Mouse (Mus musculus) thymus, postnatal 4 days (tissue): Measurements from ENCODE around the gene Elmo2.

Experiments used
- DNase-seq: peaks from one replicate; pipeline ENCODE4 v3.0.0; 2021

The Elmo2 gene

GRCm38 (mm10) chr2:165287202-165287984 lies 38.9 kb downstream of the Elmo2 start, which contains the start of gene Slc35c2:
Slc35c2 (minus strand) TSS chr2:165287869.
- DNase-seq: peak; percentile 95

- peak; percentile 39 for DNase-seq
Observed at GRCm38 (mm10) chr2:165286361-165287201, 39.7 kb downstream of the Elmo2 start.

DNA sequence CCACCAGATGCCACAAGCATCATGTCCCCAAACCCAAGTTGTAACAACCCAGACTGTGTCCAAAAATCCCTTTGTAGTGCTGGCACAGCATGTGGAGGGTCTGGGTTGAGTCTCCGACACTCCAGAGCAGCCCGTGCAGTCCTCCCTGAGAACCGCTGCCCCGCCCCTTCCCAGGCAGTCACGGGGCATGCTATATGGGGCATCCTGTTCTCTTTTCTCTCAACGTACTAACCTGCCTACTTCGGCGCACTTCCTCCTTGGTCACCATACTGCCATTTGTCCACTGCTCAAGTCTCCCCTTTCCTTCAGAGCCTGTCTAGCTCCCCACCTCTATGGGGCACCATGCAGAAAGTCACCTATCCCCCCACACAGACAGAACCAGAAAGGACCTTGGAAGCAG lies 40.7 kb downstream of the Elmo2 start:
- DNase-seq: peak; percentile 60

- DNase-seq: no peak
Observed at GRCm38 (mm10) chr2:165285034-165285433, 41.2 kb downstream of the Elmo2 start.

DNA sequence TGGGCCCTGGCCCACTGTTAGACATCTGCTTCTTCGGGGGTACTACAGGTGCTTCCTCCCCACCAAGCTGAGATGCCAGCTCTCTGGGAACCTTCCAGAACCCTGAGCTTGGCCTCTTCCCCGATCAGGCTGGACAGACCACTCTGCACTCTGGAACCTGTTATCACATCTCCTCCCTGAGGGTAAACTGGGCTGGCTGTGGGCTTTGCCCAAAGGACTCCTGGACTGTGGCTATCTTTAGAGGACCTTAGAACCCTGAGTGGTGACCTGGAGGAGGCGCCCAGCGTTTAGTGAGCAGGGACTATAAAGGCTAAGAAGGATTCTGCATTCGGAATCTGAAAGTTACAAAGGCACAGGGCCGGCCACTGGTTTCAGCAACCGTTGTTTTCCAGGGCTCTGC lies 41.9 kb downstream of the Elmo2 start:
- no peak for DNase-seq

GRCm38 (mm10) chr2:165283644-165284043 lies 42.6 kb downstream of the Elmo2 start:
- DNase-seq: no peak

DNA sequence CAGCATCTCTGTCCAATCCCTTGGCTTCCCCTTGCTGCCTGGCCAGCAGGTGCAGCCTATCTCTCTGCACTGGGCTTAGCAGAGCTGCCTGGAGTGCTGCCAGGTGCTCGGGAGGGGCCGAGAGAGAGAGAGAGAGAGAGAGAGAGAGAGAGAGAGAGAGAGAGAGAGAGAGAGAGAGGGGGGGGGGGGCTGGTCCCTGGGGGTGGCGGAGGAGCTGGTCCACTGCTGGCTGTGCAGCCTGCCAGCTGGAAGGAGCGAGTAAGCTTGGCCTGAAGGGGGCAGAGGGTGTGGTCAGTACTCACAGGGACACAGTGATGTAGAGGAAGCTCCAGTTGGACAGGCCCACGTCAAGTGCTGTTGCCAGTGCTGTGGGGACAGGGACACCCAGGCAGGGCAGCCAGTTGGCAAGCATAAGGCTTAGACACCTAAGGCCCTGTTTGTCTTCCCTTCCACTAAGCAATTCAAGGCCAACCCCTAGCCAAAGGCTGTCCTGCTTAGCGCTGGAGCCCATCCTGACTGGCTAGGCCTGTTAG lies 44.4 kb downstream of the Elmo2 start:
- DNase-seq: no peak

- no peak for DNase-seq
Observed at GRCm38 (mm10) chr2:165279351-165279750, 46.9 kb downstream of the Elmo2 start.

DNA sequence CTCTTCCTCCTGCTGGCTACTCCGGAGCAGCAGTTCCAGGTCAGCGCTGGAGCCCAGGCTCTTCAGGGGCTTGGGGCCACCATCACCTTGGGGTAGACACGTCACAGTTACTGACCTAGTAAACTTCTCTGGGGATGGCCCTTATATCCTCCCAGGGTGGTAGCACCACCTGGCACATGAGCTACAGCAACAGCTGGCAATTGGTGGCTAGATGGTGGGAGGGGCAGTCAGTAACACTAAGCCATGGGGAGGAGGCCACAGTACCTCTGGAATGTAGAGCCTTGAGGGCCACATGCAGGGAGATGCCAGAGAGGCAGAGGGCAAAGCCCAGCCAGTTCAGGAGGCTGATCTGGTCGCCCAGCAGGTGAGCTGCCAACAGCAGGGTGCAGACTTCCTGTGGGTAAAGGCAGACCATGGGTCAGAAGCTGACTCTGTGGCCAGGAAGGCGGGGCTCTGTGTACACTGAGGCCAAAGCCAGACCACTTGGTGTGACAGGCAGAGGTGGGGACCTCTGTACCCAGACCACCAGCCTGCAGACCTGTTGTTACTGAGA lies 49.0 kb downstream of the Elmo2 start:
- no peak for DNase-seq

- DNase-seq: peak; percentile 83
Observed at GRCm38 (mm10) chr2:165275824-165276223, 50.5 kb downstream of the Elmo2 start.

- DNase-seq: no peak
Observed at GRCm38 (mm10) chr2:165275124-165275640, 51.1 kb downstream of the Elmo2 start.

GRCm38 (mm10) chr2:165273589-165273988 lies 52.7 kb downstream of the Elmo2 start:
- DNase-seq: no peak

GRCm38 (mm10) chr2:165271326-165271725 lies 55.0 kb downstream of the Elmo2 start:
- no peak for DNase-seq

GRCm38 (mm10) chr2:165270858-165271257 lies 55.4 kb downstream of the Elmo2 start:
- no peak for DNase-seq

DNA sequence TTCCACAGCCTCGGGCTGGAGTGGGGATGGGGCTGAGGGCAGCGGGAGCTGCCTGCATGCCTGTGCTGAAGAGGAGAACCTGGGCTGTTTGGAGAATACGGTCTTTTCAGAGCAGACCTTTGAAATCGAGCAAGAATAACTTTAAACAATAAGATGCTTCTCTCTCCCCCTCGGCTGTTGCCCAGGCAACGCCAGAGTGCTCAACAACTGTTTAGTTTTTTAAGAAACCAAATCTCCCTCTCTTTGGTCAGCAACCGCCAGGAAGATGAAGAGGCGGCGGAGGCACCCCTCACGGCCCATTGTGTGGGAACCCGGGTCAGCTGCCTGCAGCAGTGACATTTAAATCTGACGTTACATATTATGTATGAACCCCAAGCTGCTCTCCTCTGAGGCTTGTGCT lies 59.5 kb downstream of the Elmo2 start:
- no peak for DNase-seq

DNA sequence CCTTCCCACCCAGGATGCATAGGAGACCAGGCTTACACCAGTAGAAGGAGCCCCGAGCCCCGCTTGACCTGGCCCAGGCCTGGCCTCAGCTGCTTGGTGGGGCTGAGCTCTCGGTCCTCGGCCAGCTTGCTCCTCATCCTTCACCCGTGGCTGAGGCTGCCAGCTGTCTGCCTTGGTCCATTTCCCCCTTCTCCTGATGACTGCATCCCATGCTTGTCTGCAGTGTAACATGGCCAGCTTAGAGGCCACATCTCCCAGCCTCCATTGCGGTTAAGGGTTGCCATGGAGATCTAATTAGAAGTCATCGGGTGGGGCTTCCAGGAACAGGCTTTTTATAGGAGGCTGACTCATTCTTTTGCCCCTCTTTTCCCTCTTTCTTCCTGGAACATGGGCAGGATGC lies 62.4 kb downstream of the Elmo2 start:
- no peak for DNase-seq

GRCm38 (mm10) chr2:165262274-165262990 lies 63.8 kb downstream of the Elmo2 start:
- DNase-seq: no peak

DNA sequence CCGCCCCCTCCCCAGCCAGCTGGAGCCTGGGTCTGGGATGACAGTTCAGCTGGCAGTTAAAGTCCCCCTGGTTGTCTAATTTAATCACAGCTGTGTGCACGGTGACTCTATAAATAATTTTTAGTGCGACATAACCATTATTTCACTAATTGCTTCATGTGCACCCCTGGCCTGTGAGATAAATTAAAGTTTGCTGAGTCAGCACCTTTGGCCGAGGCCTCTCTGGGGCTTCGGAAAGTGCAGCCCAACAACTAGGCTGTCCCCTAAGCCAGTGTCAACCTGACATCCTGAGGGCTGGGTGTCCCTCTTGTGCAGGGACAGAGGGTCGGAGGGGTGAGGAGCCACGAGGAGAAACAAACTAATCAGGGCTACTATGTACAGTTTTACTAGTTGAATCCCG lies 66.4 kb downstream of the Elmo2 start:
- no peak for DNase-seq

DNA sequence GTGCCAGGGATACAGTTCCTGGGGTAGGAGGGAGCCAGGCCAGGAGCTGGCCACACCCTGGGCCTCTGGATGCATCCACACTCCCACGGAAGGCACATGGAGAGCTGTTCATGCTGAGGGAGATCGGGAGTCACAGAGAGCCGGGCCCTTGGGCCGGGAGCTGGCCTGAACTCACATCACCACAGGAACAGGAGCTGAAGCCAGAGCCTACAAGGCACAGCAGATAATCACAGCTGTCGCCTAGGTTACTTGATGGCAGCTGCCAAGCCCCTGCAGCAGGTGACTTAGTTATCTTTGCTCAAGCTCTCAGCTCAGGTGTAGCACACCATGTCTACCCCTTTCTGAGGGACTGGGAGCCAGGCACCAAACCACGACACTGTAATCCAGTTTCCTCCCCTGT lies 68.0 kb downstream of the Elmo2 start:
- no peak for DNase-seq

DNA sequence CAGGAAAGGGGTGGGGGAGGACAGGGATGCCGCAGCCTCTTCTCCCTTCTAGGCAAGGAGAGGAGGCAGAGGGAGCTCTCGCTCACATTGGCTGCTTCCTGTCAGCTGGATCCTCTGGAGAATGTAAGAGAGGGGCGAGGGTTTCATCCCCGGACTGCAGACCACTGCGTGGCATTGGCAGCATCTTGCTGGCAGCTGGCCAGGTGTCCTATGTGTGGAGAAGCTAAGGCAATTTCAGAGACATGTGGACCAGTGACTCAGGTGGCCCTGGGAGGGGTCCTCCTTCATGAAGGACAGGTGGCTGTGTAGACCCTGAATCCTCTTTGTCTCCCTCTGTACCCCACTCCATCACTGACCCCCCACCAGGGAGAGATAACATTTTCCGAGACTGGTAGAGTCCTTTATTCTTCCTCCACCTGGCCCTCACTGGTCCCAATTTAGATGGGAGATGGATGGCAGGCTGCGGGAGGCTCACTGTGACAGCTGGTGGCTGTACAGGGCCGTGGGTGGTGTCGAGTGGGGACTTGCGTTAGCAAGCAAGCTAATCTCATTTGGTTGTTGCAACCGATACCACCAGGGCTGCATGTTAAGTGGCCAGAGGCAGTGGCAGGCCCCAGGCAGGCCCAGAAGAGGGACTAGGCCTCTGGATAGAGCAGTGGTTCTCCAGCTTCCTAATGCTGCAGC lies 69.0 kb downstream of the Elmo2 start:
- DNase-seq: no peak

DNA sequence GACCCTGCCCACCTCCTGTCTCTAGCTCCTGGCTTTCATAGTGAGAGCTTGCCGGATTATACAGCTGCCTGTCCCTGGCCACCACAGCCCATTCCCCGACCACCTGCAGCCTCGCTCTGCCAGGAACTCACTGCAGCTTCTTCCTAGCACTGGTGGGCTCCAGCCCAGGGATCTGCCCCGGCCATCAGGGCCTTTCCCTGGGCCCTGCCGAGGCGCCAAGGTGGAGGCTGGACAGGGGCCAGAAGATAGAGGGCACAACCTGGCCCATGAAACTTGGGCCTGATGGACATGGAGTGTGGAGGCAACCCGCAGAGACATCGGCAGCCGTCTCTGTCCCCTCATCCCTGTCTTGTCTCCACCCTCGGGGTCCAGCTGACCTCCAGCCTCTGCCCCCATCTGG lies 70.1 kb downstream of the Elmo2 start:
- DNase-seq: no peak

- no peak for DNase-seq
Observed at GRCm38 (mm10) chr2:165253867-165254266, 72.4 kb downstream of the Elmo2 start.
